Mouse (Mus musculus) right cerebral cortex, postnatal 14 days (tissue): ENCODE results near the gene Zfp11.
"Not testable (repeated sequence)": the region's sequence is repeated elsewhere in the genome, so short reads cannot be mapped to it uniquely, and the experiment has no call there.

Experiments used
- DNase-seq: peaks from one replicate; pipeline ENCODE4 v3.0.0; 2022

Gene Zfp11

GRCm38 (mm10) chr5:129670036-129670458 lies at the start of gene Zfp11:
Gene Zfp11, minus strand, starts transcription at chr5:129670099.
- DNase-seq: peak; percentile 82

- no peak for DNase-seq
Measured at GRCm38 (mm10) chr5:129717016-129717415, 47.1 kb upstream of the Zfp11 start.

- DNase-seq: peak; percentile 88
Measured at GRCm38 (mm10) chr5:129715326-129715861, 45.5 kb upstream of the Zfp11 start, which contains the start of gene Mrps17. Gene Mrps17, plus strand, starts transcription at chr5:129715497.

GRCm38 (mm10) chr5:129708412-129708811 lies 38.5 kb upstream of the Zfp11 start, which contains the start of gene Sept14:
Gene Sept14, minus strand, starts transcription at chr5:129708512.
- DNase-seq: no peak

GRCm38 (mm10) chr5:129703368-129703767 lies 33.5 kb upstream of the Zfp11 start:
- no peak for DNase-seq

GRCm38 (mm10) chr5:129701706-129702105 lies 31.8 kb upstream of the Zfp11 start:
- no peak for DNase-seq

- no peak for DNase-seq
Measured at GRCm38 (mm10) chr5:129700506-129700905, 30.6 kb upstream of the Zfp11 start.

- DNase-seq: no peak
Measured at GRCm38 (mm10) chr5:129690528-129690927, 20.6 kb upstream of the Zfp11 start.

GRCm38 (mm10) chr5:129687621-129688020 lies 17.7 kb upstream of the Zfp11 start:
- no peak for DNase-seq

GRCm38 (mm10) chr5:129685141-129685540 lies 15.2 kb upstream of the Zfp11 start:
- not testable (repeated sequence) for DNase-seq

- no peak for DNase-seq
Measured at GRCm38 (mm10) chr5:129669453-129670035, 355 bp downstream of the Zfp11 start.

GRCm38 (mm10) chr5:129667851-129668250 lies 2.0 kb downstream of the Zfp11 start:
- no peak for DNase-seq

GRCm38 (mm10) chr5:129666271-129666909 lies 3.5 kb downstream of the Zfp11 start:
- DNase-seq: no peak

- no peak for DNase-seq
Measured at GRCm38 (mm10) chr5:129664090-129664489, 5.8 kb downstream of the Zfp11 start.

- DNase-seq: no peak
Measured at GRCm38 (mm10) chr5:129657931-129658330, 12.0 kb downstream of the Zfp11 start.

GRCm38 (mm10) chr5:129657016-129657415 lies 12.9 kb downstream of the Zfp11 start:
- no peak for DNase-seq

GRCm38 (mm10) chr5:129650858-129651257 lies 19.0 kb downstream of the Zfp11 start:
- DNase-seq: no peak

- not testable (repeated sequence) for DNase-seq
Measured at GRCm38 (mm10) chr5:129632270-129633250, 37.3 kb downstream of the Zfp11 start.

- not testable (repeated sequence) for DNase-seq
Measured at GRCm38 (mm10) chr5:129626586-129626985, 43.3 kb downstream of the Zfp11 start.

- DNase-seq: no peak
Measured at GRCm38 (mm10) chr5:129626099-129626498, 43.8 kb downstream of the Zfp11 start.

- no peak for DNase-seq
Measured at GRCm38 (mm10) chr5:129621361-129621760, 48.5 kb downstream of the Zfp11 start.

- DNase-seq: not testable (repeated sequence)
Measured at GRCm38 (mm10) chr5:129620600-129620999, 49.3 kb downstream of the Zfp11 start.

GRCm38 (mm10) chr5:129611060-129611459 lies 58.8 kb downstream of the Zfp11 start:
- peak; percentile 80 for DNase-seq
